Mouse (Mus musculus) layer of hippocampus, adult 8-10 months (tissue): ENCODE results near the gene Stim1. TPM values are rescaled to one million over a fixed set of nuclear protein-coding genes. Genes with fewer than 3 reads are reported as not detected.

Experiments
- DNase-seq, 2 experiments: peaks; one replicate each; pipeline ENCODE4 v3.0.0; 2022; ENCODE audit warnings: low spot score in 2 of 2
- total RNA-seq, 4 experiments: library from RNA; stranded (reverse); gene quantifications; 2 replicates each; pipeline ENCODE4 v1.2.4; 2022

Stim1 gene
- total RNA-seq, result 10 to 100 TPM; 68.2 to 77.4 (median 69.8) TPM

DNA sequence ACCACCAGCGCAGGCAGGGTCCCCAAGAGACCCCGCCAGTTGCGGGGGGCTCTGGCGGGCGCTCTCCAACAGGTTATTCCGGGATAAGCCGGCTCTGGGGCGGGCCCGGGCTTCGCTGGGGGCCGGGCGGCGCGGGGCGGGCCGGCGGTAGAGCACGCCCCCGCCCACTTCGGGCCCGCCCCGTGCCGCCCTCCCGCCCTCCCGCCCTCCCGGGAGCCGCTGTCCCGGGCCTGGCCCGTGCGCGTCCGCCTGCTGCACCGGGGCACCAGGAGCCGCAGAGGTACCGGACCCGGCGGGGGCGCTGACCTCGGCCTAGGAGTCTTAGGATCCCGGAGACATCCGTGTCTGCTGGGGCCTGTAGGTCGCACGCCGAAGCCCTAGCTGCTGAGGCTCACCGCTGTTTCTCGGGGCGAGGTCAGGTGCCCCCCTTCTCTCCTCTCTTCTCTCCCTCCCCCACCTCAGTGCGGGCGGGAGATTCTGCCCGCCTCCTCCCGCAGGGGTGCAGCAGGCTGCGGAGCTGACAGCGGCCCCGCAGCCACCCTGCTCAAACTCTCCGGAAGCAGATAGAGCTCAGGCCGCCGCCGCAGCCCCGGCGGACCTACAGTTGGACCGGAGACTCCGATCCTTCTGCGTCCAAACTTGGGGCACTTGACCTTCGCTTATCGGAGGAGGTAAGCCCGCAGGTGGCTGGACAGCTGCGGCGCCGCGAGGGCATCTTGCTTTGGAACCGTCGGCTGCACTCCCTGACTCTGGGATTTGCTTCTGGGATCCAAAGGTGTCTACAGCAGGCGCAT lies at the start of gene Stim1:
Stim1 (plus strand) TSS at position 206 of the 794 bp plus-strand sequence.
- DNase-seq, result no peak

- DNase-seq, result no peak
These were observed 45.7 kb upstream of the Stim1 start for GRCm38 (mm10) chr7:102221899-102222298.

- no peak for DNase-seq
These were observed 45.3 kb upstream of the Stim1 start for GRCm38 (mm10) chr7:102222336-102222735.

- peak in 1 of 2 experiments; percentile 47 for DNase-seq
These were observed 44.6 kb upstream of the Stim1 start for GRCm38 (mm10) chr7:102222830-102223556.

- no peak for DNase-seq
These were observed 43.5 kb upstream of the Stim1 start for GRCm38 (mm10) chr7:102223883-102224738.

- no peak for DNase-seq
These were observed 41.6 kb upstream of the Stim1 start for GRCm38 (mm10) chr7:102226051-102226450.

- no peak for DNase-seq
These were observed 39.4 kb upstream of the Stim1 start for GRCm38 (mm10) chr7:102228049-102228670.

DNA sequence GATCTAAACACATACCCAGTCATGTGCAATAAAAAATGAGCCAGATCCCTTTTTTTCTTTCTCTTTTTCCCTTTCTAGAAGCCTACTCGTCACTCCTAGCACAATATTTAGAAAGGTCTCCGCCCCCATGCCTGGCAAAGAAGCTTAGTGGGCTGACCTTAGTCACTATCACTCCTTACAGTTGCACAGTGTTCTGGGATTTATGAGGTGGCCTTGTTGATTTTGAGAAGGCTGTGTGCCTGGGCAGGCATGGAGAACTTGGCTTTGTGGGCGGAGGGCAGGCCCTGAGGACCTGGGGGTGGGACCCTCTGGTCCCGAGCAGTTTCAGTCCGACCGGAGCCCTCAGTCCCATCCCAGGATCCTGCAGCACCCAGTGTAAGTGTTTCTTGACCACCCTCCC lies 37.8 kb upstream of the Stim1 start:
- DNase-seq, result no peak

DNA sequence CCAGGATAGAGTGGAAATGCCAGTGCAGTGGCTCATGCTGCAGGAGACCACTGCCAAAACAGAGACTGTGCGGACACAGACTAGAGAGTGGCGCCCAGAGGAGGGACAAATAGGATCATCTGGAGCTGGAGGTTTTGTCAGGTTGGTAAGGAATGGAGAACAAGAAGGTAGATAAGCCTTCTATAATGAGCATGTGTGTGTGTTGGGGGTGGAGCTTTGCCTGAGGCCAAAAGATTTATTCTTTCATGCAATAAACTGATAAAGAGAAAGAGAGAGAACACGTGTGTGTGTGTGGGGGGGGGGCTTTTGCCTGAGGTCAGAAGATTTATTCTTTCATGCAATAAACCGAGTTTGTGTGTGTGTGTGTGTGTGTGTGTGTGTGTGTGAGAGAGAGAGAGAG lies 34.5 kb upstream of the Stim1 start:
- DNase-seq, result no peak

DNA sequence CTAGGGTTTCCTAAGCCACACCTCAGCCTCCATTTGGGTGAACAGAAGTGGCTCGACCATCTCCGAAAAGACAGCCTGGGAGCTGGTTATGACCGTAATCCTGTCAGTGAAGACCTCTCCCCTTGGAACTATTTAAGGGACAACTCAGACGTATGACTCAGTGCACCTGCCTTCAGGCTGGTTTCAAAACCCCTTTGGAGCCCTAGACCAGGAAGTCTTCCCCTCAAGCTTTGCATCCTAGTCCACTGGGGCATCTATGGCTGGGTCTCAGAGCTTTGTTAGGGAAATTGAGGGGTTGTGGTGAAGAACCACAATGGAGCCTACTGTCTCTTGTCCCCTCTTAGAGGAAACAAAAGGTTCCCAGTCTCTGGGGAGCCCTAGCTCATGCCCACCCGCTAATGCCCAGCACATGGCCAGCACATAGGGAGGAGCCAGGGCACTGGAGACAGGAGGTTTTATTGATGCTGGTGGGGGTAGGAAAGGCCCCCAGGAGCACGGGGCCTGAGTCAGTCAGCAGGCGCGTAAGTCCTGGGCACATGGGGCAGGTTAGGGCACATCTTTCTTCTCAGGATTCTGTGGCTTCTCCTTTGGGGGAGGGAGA lies 28.8 kb upstream of the Stim1 start:
- peak in 1 of 2 experiments; percentile 69 for DNase-seq

DNA sequence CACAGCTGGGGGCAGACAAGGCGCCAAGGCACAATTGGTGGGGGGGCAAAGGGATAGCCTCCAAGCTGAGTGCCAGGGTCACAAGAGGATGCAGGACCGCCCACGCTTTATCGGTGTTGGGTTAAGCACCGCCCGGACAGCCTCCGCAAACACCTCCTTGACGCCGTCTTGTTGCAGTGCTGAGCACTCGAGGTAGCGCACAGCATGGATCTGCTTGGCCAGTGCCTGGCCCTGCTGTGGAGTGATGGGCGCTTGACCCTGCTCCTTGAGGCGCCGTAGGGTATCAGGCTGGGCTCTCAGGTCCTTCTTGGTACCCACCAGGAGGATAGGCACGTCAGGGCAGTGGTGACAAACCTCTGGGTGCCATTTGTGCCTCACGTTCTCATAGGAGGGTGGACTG lies 28.0 kb upstream of the Stim1 start:
- no peak for DNase-seq

DNA sequence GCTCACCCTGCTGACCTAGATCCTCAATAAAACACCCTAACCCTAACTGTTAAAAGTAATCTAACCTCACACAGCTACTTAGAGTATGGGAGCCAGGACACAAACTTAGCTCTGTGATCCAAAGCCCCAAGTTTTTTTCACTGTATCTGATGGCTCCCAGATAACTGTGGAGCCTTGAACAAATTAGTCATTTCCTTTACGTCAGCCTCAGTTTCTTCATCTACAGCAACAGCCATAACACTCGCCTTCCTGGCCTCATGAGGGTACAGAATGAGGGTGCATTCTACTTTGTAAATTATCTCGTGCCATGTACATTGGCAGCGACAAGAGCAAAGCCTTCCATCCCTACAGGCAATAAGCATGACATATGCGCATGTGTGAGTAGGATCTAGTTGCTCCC lies 25.2 kb upstream of the Stim1 start:
- DNase-seq, result no peak

GRCm38 (mm10) chr7:102242917-102243316 lies 24.7 kb upstream of the Stim1 start:
- no peak for DNase-seq

GRCm38 (mm10) chr7:102243870-102244269 lies 23.7 kb upstream of the Stim1 start:
- DNase-seq, result no peak

DNA sequence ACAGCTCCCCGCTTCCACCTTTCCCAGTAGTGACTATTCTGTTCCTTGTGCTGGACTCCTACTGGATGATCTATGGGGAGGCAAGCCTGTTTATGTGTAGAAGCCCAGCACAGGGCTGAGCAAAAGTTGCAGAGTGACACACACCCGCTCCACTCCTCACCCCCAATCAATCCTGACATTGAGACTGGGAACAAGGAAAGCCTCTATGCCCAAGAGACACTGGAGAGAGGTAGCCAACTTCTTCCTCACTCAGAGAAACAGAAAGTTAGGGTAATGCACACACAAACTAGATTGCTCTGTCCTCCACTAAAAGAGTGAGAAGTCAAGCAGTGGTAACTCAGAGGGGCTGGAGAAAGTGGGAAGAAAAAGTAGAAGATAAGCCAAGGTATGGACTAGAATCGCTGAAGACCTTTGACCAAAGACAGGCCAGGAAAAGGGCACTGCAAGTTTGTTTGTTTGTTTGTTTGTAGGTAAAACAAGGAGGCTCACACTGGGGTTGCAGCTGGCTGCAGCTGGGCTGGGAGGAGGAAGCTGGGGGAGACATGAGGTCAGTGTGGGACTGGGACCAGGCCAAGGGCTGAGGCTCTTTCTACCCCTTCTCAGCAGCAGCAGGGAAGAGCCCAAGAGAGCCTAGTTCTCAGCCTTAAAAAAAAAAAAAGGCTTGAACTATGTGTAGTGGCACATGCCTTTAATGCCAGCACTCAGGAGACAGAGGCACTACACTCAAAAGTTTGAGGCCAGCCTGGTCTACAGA lies 22.6 kb upstream of the Stim1 start:
- DNase-seq, result no peak

GRCm38 (mm10) chr7:102245775-102246174 lies 21.8 kb upstream of the Stim1 start:
- DNase-seq, result no peak

- no peak for DNase-seq
These were observed 21.3 kb upstream of the Stim1 start for GRCm38 (mm10) chr7:102246265-102246664.

DNA sequence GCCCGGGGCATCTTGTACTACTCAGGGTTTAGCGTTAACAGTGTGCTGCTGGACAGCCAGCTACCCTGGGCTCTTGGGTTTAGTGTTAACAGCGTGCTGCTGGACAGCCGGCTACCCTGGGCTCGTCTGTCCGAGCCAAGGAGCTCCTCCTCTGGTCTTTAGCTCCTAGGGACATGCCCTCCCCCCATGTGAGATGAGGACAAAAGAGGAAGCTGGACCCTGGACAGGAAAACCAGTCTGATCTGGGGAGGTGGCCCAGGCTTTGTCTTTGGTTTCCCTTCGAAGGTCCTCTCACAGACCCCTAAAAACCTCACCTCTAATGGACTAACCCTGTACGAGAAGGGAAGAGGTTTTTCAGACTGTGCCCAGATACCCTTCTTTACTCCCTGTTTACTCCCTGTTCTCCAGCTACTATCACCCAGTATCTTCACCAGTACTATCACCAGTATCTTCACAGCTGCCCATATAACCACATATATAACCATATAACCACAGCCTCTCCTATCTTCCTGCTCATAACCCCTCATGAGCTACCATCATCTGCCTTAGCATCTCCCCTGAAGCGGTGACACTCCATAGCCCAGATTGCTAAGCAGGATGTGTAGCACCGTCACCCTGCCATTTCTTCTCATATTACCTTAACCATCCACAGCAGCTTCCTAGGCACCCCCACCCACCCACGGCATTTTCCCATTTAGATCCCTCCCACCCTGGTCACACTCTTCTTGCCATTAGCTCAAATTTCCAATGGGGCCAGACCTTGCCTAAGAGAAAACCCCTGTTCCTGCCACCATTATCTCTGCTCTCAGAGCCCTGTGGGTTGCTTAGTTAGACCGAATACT lies 20.4 kb upstream of the Stim1 start:
- no peak for DNase-seq

DNA sequence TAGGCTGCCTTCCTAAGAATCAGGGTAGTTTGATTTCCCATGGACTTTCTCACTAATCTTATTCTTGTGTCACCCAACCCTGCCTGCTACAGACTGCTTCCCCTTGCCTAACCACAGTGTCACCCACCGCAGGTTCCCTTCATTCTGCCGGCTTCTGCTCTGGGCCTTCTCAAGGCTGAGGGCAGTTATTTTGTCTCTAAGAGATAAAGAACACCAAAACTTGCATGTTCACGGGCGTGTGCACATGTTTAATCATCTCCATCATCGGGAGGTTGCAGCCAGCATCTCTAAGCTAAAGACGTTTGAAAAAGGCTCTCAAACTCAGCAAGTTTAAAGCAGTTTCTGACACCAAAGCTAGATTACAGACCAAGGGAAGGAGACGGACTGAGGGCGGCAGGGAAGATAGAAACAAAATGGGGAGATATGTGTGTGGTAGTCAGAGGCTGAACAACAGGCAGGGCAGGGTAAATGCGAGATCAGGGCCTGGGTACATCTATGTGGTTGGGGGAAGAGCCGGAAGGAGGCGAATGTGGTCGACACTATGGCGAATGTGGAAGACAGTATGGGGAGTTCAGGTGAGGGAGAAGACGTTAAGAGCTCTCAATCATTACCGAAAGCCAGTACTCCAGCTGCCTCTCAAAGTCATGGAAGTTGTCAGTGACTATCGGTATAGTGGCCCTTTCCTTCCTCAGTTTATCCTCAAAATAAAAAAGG lies 18.8 kb upstream of the Stim1 start:
- DNase-seq, result no peak
